Mouse (Mus musculus): ENCODE results near the gene Ccl25. TPM values are rescaled to one million over a fixed set of nuclear protein-coding genes. Genes with fewer than 3 reads are reported as not detected.
"Not testable (repeated sequence)": the region's sequence is repeated elsewhere in the genome, so short reads cannot be mapped to it uniquely, and the experiment has no call there.

Ccl25 gene
- polyA plus RNA-seq, 1 experiment from 2014 or later: 15.7 TPM

DNA sequence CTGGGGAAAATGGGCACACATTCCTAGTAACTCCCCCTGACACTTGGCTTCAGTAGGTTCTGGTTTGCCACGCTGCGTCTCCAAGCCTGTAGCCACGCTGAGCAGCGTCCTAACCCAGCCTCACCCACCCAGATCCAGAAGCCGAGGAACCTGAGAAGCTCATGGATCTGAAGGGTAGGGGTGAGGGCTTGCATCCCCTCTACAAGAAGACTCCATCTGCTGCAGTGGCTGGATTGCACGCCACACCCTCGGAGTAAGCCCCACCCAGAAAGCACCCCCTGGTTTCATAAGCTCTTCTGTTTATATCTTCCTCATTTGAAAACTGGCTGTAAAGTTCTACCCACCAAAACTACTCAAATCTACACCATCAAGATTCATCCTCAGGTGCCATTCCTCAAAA, 22.7 kb downstream of the Ccl25 start:
- Histone ChIP-seq H3K27ac (no peak overlapping the region), H3K27me3 (no peaks in the 10 kb centered on the region), H3K9ac (no peak overlapping the region), H3K36me3 (no peaks in the 10 kb centered on the region), H3K9me3 (replicated peaks) (no peaks in the 10 kb centered on the region), H3K4me3 (peak overlapping the region; percentile 11; the same call in 1 of the 2 replicates), H3K4me1 (replicated peaks) (no peaks in the 10 kb centered on the region), H3K4me2 (peak overlapping the region; percentile 50; the same call in 1 of the 2 replicates)
- WGBS: 49% methylated on average over 7 of the region's 7 CpGs
- no peak for ATAC-seq (replicated peaks; ENCODE audit: insufficient number of reproducible peaks, insufficient read depth, low FRiP score, low read depth)

DNA sequence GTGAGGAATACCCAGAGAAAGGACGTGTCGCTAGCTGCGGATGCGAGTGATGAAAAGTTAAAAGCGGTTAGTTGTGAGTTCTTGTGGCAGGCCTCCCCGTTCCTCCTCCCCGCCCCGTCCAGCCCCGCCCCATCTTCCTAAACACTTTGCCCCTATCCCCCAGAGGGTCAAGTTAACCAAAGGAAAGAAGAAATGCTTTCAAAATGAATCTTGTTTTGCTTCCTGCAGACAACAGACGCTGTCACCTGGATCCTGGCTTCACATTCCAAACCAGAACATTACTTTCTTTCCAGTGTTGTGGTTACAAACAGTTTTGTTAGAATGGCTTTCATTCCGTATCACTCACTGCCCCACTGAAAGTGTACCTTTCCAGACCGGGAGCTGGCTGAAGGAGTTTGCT, 23.3 kb downstream of the Ccl25 start:
- Histone ChIP-seq H3K4me2 (peak overlapping the region; percentile 50), H3K9ac (no peak overlapping the region), H3K4me3 (peak overlapping the region; percentile 11; the same call in 1 of the 2 replicates), H3K27ac (no peak overlapping the region), H3K9me3 (replicated peaks) (no peaks in the 10 kb centered on the region), H3K4me1 (replicated peaks) (no peaks in the 10 kb centered on the region), H3K36me3 (no peaks in the 10 kb centered on the region), H3K27me3 (no peaks in the 10 kb centered on the region)
- no peak for ATAC-seq (replicated peaks; ENCODE audit: insufficient number of reproducible peaks, insufficient read depth, low FRiP score, low read depth)
- WGBS: 24% methylated on average over 12 of the region's 12 CpGs

DNA sequence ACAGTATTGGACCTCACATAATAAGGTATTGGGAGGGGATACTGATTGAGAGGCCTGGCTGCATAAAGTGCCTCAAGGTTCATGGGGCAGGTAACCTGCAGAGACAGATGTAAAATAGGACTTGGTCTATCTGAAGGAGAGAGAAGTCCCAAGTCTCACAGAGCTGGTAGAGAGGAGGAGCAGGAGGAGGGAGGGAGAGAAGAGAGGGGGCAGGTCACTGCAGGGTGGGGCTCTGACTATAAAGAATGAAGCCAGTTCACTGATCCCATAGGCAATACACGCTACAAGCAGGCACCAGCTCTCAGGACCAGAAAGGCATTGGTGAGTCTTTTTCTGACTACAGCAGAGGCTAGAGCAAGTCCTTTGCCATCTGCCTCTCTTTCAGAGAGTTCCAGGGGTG, 24.3 kb downstream of the Ccl25 start:
- H3K4me3 ChIP-seq: no peak overlapping the region
- 50% methylated on average over 1 of the region's 1 CpGs for WGBS
- H3K9me3 ChIP-seq (replicated peaks): no peaks in the 10 kb centered on the region
- no peak overlapping the region for H3K4me2 ChIP-seq
- no peak overlapping the region for H3K27ac ChIP-seq
- H3K9ac ChIP-seq: no peak overlapping the region
- H3K27me3 ChIP-seq: no peaks in the 10 kb centered on the region
- H3K36me3 ChIP-seq: no peaks in the 10 kb centered on the region
- ATAC-seq (replicated peaks; ENCODE audit: insufficient number of reproducible peaks, insufficient read depth, low FRiP score, low read depth): no peak
- H3K4me1 ChIP-seq (replicated peaks): no peaks in the 10 kb centered on the region

DNA sequence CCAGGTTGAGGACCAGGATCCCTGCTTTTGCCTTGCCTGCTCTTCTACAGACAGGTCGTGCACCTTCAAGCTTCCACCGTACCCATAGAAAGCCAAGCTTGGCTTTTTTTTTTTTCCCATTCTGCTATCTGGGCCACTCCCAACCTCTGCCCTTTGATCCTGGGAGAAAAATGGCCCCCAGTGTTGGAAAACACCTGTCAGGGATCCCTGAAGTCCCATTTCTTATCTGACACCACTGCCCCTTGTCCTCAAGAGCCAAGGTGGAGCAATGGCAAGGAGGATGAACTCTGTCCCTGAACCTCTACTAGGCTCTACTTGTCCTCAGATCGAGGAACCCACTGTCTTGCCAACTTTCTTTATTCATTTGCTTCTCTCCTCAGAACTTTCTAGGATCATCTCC, 25.6 kb downstream of the Ccl25 start:
- no peak for ATAC-seq (replicated peaks; ENCODE audit: insufficient number of reproducible peaks, insufficient read depth, low FRiP score, low read depth)
- H3K4me2 ChIP-seq: no peak overlapping the region
- WGBS: 73% methylated on average over 3 of the region's 3 CpGs
- no peaks in the 10 kb centered on the region for H3K4me1 ChIP-seq (replicated peaks)
- no peak overlapping the region for H3K27ac ChIP-seq
- H3K36me3 ChIP-seq: no peaks in the 10 kb centered on the region
- H3K9me3 ChIP-seq (replicated peaks): no peaks in the 10 kb centered on the region
- H3K27me3 ChIP-seq: no peaks in the 10 kb centered on the region
- H3K9ac ChIP-seq: no peak overlapping the region
- H3K4me3 ChIP-seq: no peak overlapping the region

DNA sequence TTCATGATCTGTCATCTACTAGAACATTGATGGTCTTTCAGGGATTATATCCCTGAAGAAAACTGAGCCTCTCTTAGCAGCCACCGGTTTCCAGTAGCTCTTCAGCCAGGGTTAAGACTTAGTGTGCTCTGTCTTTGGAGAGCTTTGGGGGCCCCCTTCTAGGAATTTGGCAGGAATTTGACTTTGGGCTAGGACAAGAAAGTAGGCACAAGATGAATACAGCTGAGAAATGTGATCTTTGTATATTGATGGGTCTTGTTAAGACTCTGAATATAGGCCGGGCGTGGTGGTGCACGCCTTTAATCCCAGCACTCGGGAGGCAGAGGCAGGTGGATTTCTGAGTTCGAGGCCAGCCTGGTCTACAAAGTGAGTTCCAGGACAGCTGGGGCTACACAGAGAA, 27.6 kb downstream of the Ccl25 start:
- not testable (repeated sequence) for H3K4me2 ChIP-seq; H3K9ac ChIP-seq; H3K9me3 ChIP-seq (replicated peaks); ATAC-seq (replicated peaks; ENCODE audit: insufficient number of reproducible peaks, insufficient read depth, low FRiP score, low read depth); H3K27me3 ChIP-seq; H3K36me3 ChIP-seq; H3K4me1 ChIP-seq (replicated peaks); H3K27ac ChIP-seq; H3K4me3 ChIP-seq
- WGBS: 79% methylated on average over 6 of the region's 6 CpGs

DNA sequence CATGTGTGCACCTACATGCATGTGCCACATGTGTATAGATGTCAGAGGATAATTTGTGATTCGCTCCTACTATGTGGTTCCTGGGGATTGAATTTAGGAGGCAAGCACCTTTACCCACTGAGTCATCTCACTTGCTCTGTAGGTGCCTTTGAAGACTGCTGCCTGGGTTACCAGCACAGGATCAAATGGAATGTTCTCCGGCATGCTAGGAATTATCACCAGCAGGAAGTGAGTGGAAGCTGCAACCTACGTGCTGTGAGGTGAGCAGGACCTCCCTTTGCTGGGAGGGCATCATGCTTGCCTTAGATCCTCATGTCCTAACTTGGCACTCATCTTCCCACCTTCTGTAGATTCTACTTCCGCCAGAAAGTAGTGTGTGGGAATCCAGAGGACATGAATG, 28.7 kb downstream of the Ccl25 start:
- Histone ChIP-seq H3K4me1 (replicated peaks) (no peaks in the 10 kb centered on the region), H3K9ac (no peak overlapping the region), H3K27ac (no peak overlapping the region), H3K9me3 (replicated peaks) (no peaks in the 10 kb centered on the region), H3K27me3 (no peaks in the 10 kb centered on the region), H3K4me2 (no peak overlapping the region), H3K36me3 (no peaks in the 10 kb centered on the region), H3K4me3 (no peak overlapping the region)
- 66% methylated on average over 4 of the region's 4 CpGs for WGBS
- no peak for ATAC-seq (replicated peaks; ENCODE audit: insufficient number of reproducible peaks, insufficient read depth, low FRiP score, low read depth)

DNA sequence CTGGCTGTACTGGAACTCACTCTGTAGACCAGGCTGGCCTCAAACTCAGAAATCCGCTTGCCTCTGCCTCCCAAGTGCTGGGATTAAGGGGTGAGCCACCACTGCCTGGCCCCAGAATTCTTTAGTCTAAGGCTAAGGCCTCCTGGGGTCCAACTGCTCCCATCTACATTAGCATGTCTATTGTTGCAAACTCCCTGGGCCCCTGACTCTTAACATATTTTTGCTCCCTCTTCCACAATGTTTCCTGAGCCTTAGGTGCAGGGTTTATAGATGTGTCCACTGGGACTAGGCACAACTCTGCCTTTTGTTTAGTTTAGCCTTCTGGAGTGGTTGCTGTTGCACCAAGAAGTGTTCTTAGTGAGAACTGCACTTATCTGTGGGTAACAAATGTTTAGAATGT, 29.5 kb downstream of the Ccl25 start:
- Histone ChIP-seq H3K36me3 (no peaks in the 10 kb centered on the region), H3K27me3 (no peaks in the 10 kb centered on the region), H3K9ac (no peak overlapping the region), H3K4me3 (no peak overlapping the region), H3K9me3 (replicated peaks) (no peaks in the 10 kb centered on the region), H3K4me2 (no peak overlapping the region), H3K27ac (no peak overlapping the region), H3K4me1 (replicated peaks) (no peaks in the 10 kb centered on the region)
- WGBS: 65% methylated on average over 1 of the region's 1 CpGs
- ATAC-seq (replicated peaks; ENCODE audit: insufficient number of reproducible peaks, insufficient read depth, low FRiP score, low read depth): no peak

DNA sequence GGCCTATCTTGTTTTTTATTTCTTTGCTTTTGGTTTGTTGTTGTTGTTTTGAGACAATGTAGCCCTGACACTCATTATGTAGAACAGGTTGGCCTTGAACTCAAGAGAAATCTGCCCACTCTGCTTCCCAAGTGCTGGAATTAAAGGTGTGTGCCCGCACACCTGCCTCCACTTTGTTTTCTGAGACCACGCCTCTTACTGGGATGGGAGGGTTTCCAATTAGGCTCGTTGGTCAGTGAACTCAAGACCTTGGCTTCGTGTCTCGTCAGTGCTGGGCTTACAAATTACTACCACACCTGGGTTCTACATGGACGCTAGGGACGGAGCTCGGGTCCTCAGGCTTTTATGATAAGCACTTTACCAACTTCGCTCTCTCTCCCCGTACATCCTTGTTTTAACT, 30.4 kb downstream of the Ccl25 start:
- ATAC-seq (replicated peaks; ENCODE audit: insufficient number of reproducible peaks, insufficient read depth, low FRiP score, low read depth): no peak
- H3K9ac ChIP-seq: no peak overlapping the region
- no peaks in the 10 kb centered on the region for H3K36me3 ChIP-seq
- no peaks in the 10 kb centered on the region for H3K4me1 ChIP-seq (replicated peaks)
- WGBS: 91% methylated on average over 10 of the region's 10 CpGs
- H3K27me3 ChIP-seq: no peaks in the 10 kb centered on the region
- H3K9me3 ChIP-seq (replicated peaks): no peaks in the 10 kb centered on the region
- no peak overlapping the region for H3K27ac ChIP-seq
- H3K4me2 ChIP-seq: no peak overlapping the region
- H3K4me3 ChIP-seq: no peak overlapping the region

DNA sequence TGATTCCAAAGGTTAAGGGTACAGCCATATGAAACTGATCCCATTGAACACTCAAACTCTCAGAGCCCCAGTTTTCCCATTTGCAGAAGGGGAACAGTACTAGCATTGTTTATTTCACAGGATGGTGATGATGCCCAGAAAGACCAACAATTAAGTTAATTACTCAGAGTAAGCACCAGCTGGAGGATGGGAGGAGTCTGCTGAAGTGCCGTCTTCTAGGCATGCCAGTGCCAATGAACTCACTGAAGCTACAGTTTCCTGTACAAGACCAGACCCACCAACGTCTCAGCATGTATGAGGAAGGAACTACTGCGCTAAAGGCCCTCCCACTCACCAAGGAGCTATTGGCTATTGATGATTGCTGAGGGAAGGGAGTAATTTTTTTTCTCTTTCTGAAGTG, 34.4 kb downstream of the Ccl25 start:
- no peaks in the 10 kb centered on the region for H3K4me1 ChIP-seq (replicated peaks)
- WGBS: 63% methylated on average over 3 of the region's 3 CpGs
- no peak overlapping the region for H3K4me2 ChIP-seq
- no peaks in the 10 kb centered on the region for H3K27me3 ChIP-seq
- no peak overlapping the region for H3K9ac ChIP-seq
- no peak overlapping the region for H3K4me3 ChIP-seq
- no peaks in the 10 kb centered on the region for H3K9me3 ChIP-seq (replicated peaks)
- no peak for ATAC-seq (replicated peaks; ENCODE audit: insufficient number of reproducible peaks, insufficient read depth, low FRiP score, low read depth)
- no peak overlapping the region for H3K27ac ChIP-seq
- H3K36me3 ChIP-seq: no peaks in the 10 kb centered on the region

DNA sequence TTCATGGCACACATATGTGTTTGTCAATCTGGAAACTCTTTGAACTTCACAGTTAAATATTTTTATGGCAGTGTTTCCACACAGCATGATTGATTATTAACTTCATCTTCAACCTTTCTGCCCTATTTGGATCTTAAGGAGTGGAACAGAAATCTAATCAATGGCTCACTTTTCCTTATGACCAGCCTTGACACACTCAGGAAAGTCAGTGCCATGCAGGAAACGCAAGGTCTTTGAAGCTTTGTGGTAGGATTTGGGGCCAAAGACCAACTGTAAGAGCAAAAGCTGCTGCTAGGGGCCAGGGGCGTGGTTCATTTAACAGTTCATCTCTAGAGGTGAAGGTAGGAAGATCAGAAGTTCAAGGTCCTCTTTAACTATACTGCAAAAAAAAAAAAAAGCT, 35.9 kb downstream of the Ccl25 start:
- no peaks in the 10 kb centered on the region for H3K4me1 ChIP-seq (replicated peaks)
- no peaks in the 10 kb centered on the region for H3K27me3 ChIP-seq
- no peak overlapping the region for H3K4me3 ChIP-seq
- no peak overlapping the region for H3K9ac ChIP-seq
- ATAC-seq (replicated peaks; ENCODE audit: insufficient number of reproducible peaks, insufficient read depth, low FRiP score, low read depth): no peak
- H3K36me3 ChIP-seq: no peaks in the 10 kb centered on the region
- WGBS: 70% methylated on average over 2 of the region's 2 CpGs
- H3K4me2 ChIP-seq: no peak overlapping the region
- no peak overlapping the region for H3K27ac ChIP-seq
- no peaks in the 10 kb centered on the region for H3K9me3 ChIP-seq (replicated peaks)

DNA sequence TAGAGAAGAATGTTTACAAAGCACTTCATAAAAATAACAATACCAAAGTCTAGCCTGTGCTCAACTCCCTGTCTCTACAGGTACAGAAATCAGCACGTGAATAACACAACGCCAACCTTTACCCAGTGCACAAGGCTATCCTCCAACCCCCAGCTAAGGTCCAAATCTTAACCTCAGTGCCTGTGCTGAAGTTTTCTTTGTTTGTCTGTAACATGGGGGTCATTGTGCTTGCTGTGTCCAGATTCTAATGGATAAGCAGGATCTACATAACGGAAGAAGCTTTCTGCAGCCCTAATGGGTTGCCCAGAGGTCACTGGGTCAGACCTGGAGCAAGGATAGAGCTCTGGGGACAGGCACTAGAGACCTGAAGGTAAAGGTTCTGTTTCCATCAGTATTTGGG, 41.2 kb downstream of the Ccl25 start:
- H3K9me3 ChIP-seq (replicated peaks): no peaks in the 10 kb centered on the region
- H3K27ac ChIP-seq: no peak overlapping the region
- H3K36me3 ChIP-seq: no peaks in the 10 kb centered on the region
- no peak overlapping the region for H3K4me2 ChIP-seq
- H3K9ac ChIP-seq: no peak overlapping the region
- no peaks in the 10 kb centered on the region for H3K4me1 ChIP-seq (replicated peaks)
- H3K27me3 ChIP-seq: no peaks in the 10 kb centered on the region
- ATAC-seq (replicated peaks; ENCODE audit: insufficient number of reproducible peaks, insufficient read depth, low FRiP score, low read depth): no peak
- 77% methylated on average over 3 of the region's 3 CpGs for WGBS
- no peak overlapping the region for H3K4me3 ChIP-seq

DNA sequence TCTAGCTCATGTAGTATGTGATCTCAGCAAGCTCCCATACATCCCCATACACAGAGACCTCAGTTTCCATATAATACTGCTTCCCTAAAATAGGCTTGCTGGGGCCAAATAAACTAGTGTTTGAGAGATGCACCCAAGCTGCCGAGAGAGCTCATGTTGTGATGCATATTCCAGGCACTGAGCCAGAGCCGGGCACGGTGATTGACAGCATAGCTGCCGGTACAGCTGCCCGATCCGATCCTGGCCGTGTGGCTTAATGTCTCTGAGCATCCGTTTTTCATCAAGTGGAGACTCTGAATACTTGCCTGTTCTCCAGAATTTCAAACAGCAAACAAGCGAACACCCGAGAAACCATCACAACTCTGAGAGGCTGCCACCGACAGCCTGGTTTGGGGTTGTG, 42.8 kb downstream of the Ccl25 start:
- Histone ChIP-seq H3K4me1 (replicated peaks) (no peaks in the 10 kb centered on the region), H3K36me3 (no peaks in the 10 kb centered on the region), H3K27ac (no peak overlapping the region), H3K9me3 (replicated peaks) (no peaks in the 10 kb centered on the region), H3K4me2 (no peak overlapping the region), H3K27me3 (no peaks in the 10 kb centered on the region), H3K4me3 (no peak overlapping the region), H3K9ac (no peak overlapping the region)
- 59% methylated on average over 11 of the region's 11 CpGs for WGBS
- no peak for ATAC-seq (replicated peaks; ENCODE audit: insufficient number of reproducible peaks, insufficient read depth, low FRiP score, low read depth)

DNA sequence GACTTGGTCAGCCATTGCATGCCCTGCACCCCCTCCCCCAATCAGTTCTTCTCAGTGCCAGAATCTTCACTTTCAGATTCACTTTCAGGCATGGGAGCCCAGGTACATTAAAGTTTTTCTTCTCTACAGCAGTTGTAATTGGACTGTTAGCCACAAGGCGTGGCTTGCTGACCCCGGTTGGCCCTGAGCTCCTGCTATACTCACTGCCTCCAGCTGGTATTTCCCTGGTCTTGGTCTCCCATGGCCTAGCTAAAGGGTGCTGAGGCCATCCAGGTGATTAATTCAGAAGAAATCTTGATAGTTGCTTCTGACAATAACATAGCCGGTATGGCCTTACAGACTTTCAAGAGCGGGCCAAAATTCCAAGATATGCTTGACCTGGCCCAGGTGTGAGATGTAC, 43.5 kb downstream of the Ccl25 start:
- no peak for ATAC-seq (replicated peaks; ENCODE audit: insufficient number of reproducible peaks, insufficient read depth, low FRiP score, low read depth)
- no peak overlapping the region for H3K4me3 ChIP-seq
- H3K4me1 ChIP-seq (replicated peaks): no peaks in the 10 kb centered on the region
- no peak overlapping the region for H3K9ac ChIP-seq
- H3K27ac ChIP-seq: no peak overlapping the region
- H3K4me2 ChIP-seq: no peak overlapping the region
- WGBS: 87% methylated on average over 4 of the region's 4 CpGs
- H3K9me3 ChIP-seq (replicated peaks): no peaks in the 10 kb centered on the region
- no peaks in the 10 kb centered on the region for H3K36me3 ChIP-seq
- H3K27me3 ChIP-seq: no peaks in the 10 kb centered on the region
